Mouse (Mus musculus) kidney, adult 8-10 months (tissue): Measurements from ENCODE around the gene Gpc4.

ENCODE experiments used
- DNase-seq, 2 experiments: peaks; one replicate each; pipeline ENCODE4 v3.0.0; 2022

The Gpc4 gene

DNA sequence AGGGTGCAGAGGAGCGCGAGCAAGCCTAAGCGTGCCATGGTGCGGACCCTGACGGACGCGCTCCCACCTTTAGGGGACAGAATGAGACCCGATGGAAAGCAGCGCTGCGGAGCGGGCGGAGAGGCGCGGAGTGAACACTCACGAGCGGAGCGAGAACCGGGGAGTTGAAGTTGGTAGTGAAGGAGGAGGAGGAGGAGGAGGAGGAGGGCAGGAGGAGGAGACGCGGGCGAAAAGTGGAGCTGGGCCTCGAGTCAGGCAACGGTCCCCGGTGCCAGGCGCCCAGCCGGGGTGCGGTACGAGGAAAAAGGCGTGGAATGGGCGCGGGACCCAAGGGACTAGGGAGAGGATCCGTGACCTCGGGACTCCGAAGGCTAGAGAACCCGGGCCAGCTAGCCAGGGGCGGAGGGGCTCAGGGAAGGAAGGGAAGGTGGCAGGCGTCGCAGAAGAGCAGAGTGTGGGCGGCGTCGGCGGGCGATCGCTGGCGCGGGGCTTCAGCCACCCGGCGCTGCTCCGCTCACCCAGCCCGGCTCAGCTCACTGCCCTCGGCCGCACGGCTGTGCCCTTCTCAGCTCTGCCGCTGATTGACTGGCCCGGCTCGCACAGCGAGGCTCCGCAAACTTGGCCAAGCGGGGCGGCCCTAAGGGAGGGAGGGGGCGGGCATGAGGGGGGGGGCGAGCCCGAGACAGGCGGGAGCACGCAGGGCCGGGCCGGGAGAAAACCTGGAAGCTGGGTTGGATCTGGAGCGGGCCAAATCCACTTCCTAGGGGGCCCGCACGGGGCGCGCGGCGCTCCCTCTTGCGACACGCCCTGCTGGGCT, at the start of gene Gpc4:
Gene Gpc4, minus strand, starts transcription at position 515 of the 817 bp plus-strand sequence.
- DNase-seq: peak; percentile 79 to 81

DNA sequence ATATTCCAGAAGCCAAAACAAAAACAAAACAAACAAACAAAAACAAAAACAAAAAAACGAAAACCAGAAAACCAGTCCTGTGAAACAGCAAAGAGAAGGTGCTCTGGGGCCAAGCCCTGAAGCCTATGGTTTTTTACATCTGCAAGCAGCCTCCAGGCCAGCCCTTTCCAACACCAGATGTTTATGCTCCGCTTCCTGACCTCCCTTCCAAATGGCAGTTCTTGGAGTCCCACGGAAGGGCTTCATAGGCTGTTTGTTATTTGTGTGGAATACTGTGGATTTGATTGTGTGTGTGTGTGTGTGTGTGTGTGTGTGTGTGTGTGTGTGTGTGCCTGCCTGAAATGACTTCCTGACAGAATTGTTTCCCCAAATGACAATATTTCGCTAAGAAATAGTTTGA, 47.8 kb upstream of the Gpc4 start:
- DNase-seq: no peak

- no peak for DNase-seq
Measured at GRCm38 (mm10) chrX:52199836-52200235, 34.8 kb upstream of the Gpc4 start.

DNA sequence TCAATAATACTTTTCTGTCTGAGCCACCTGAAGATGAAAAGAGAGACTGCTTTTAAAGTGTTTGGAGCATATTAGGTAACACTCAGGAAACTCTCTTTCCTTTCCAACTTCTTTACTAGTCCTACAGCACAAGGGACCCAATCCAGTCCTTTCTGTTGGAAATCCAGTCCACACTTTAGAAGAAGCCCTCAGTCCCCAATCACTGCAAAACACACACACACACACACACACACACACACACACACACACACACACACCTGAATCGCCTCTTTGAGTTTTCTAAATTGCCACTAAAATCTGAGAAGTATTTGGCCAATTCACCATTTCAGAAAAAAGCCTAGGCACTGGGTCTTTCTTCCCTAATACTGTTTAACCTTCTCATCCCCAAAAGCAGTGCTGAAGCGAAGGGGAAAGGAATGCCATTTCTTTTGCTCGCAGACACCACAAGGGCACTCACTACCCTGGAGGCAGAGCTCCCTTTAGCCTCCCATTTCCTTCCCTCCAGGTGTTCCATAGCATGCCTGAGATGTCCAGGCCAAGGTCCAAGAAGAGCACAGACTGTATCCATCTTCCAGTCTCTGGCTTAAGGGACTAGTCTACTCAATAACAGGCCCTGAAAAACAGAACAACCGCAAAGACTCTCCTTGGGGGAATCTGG, 28.4 kb upstream of the Gpc4 start:
- DNase-seq: peak in 1 of 2 experiments; percentile 12

DNA sequence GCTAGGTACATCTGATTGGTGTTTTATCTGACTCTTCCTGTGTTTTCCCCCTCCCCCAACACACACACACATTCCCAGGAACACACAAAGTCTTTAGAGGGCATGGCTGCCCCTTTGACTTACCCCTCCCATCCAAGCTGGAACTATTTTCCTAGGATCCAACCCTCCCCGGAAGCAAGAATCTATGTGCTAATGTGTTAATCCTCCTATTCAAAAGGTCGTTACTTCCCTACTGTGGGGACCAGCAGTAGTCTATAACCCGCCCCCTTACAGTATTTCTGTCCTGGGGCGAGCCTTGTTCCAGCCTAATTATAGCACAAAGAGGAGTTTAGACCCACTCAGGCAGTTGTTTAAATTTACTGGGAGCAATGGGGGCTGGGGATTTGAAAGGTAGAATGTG, 24.0 kb upstream of the Gpc4 start:
- no peak for DNase-seq

DNA sequence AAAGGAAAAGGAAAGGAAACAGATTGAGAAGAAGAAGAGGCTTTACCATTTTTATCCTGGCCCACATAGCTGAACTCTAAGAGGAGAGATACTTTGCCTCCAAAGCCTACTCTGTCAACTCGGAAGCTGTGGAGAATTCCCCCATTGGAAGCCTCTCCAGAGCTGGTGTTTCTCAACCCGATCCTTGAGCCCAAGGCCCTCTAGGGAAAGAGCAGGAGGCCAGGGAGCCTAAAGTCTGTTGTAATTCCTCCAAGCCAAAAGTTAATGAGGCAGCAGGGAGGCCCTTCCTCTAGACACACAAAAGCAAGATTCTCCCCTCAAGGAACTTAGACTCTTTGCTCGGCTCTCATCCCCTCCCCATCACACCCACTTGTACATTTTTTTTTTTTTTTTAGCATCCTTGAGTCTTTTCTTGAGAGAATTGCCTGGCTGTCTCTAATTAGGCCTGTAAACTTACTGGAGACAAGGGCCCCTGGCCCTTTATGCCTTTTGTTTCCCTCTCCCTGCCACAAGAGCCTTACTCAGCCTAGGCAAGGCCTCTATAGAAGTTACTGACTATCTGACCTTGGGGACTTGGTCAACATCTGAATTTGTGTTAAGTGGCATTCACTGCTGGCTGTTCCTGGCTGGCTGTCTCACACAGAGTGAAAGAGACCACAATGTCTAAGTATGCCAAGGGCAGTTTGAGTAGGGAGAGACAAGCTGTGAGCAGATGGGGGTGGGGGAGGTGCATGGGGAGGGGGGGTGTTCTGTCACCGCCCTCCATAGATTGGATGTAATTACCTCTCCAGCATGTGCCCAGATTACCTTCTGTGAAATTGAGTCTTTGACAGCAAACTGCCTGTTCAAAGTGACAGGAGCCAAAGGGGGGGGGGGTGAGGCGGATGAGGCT, 18.7 kb upstream of the Gpc4 start:
- no peak for DNase-seq

DNA sequence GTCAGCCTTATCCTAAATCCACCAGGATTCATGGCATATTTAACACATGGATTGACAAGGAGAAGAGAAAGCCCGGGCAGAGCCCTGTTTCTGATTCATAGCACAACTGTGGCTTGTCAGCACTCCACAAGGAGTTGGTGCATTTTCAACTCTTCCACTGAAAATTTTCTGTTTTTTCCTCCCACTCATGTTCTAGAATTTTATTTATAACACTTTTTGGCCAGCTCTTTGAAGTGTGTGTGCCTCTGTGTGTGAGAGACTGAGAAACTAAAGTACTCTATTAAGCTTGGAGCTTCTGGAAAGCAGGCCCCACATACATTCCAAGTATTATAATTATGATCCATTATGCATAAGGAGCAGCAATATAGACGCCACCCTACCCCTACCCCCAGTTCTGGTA, 16.3 kb upstream of the Gpc4 start:
- no peak for DNase-seq

- no peak for DNase-seq
Measured at GRCm38 (mm10) chrX:52177067-52177466, 12.0 kb upstream of the Gpc4 start.

GRCm38 (mm10) chrX:52167519-52168244, 2.6 kb upstream of the Gpc4 start:
- DNase-seq: peak in 1 of 2 experiments; percentile 35

- no peak for DNase-seq
Measured at GRCm38 (mm10) chrX:52165555-52165938, 495 bp upstream of the Gpc4 start.

GRCm38 (mm10) chrX:52164134-52164737, 816 bp downstream of the Gpc4 start:
- no peak for DNase-seq

- no peak for DNase-seq
Measured at GRCm38 (mm10) chrX:52163418-52164133, 1.5 kb downstream of the Gpc4 start.

DNA sequence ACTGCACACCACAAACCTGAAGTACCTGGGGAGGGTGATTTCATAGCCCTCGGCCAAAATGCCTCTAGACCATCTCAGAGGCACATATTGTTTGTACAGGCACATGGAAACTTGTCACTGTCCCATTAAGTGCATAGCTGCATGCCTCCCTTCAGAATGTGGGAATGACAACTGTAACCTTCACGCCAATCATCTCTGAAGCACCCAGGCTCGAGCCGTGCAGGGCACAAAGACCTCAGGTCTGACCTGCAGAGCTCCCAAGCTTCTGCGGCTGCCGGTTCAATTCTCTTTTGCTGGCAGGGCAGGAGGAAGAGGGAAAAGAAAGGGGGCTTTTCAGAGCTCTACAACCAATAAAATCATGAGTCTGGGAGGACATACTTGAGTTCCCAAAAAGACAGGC, 2.3 kb downstream of the Gpc4 start:
- no peak for DNase-seq

GRCm38 (mm10) chrX:52162206-52162605, 2.8 kb downstream of the Gpc4 start:
- no peak for DNase-seq

GRCm38 (mm10) chrX:52159621-52160020, 5.4 kb downstream of the Gpc4 start:
- no peak for DNase-seq

DNA sequence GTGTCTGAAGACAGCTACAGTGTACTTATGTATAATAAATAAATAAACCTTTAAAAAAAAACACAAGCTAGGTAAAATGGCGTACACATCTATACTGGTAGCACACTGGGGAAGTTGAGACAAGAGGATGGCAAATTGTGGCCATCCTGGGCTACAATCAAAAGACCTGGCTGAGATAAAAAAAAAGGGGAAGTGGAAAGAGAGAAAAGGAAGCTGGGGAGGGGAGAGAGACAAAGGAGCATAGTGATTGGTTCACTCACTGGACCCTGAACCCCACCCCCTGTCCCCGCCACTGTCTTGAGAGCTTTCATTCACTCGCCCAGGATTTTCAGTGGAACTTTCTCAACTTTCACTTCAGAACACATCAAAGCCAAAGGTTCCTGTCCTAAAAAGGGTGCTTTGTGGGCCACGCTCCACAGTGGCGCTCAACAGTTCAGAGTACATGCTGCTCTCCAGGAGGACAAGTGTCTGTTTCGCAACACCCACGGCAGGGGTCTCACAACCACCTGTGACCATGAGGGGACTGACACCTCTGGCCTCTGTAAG, 9.6 kb downstream of the Gpc4 start:
- DNase-seq: peak in 1 of 2 experiments; percentile 43

- DNase-seq: peak in 1 of 2 experiments; percentile 48
Measured at GRCm38 (mm10) chrX:52154821-52155220, 10.2 kb downstream of the Gpc4 start.

- no peak for DNase-seq
Measured at GRCm38 (mm10) chrX:52153451-52153850, 11.6 kb downstream of the Gpc4 start.

GRCm38 (mm10) chrX:52152961-52153360, 12.1 kb downstream of the Gpc4 start:
- peak; percentile 67 to 76 for DNase-seq

GRCm38 (mm10) chrX:52151555-52151954, 13.5 kb downstream of the Gpc4 start:
- DNase-seq: no peak

GRCm38 (mm10) chrX:52151100-52151499, 14.0 kb downstream of the Gpc4 start:
- DNase-seq: peak; percentile 56 to 60
